Mouse (Mus musculus): ENCODE results near the gene Afap1.

The Afap1 gene

DNA sequence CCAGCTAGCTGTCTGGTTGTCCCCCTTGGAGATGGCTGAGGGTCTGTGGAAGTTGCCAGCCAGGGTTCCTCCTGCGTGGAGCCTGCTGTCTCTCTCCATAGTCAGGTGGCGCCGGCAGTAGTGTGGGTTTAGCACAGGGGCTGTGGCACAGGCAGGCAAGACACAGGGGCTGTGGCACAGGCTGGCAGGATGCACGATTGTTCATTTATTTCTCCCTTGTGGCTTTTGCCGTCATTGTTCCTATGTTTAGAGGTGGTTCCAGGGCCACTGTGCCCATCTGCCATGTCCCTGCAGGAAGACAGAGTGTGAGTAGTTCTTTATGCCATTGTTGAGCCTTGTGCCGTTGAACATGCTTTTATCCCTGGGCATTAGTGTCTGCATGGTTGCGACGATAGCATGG, 33.4 kb downstream of the Afap1 start:
- DNase-seq (ENCODE audit: low read depth in 2 of 2, low spot score in 2 of 2) = no peak

DNA sequence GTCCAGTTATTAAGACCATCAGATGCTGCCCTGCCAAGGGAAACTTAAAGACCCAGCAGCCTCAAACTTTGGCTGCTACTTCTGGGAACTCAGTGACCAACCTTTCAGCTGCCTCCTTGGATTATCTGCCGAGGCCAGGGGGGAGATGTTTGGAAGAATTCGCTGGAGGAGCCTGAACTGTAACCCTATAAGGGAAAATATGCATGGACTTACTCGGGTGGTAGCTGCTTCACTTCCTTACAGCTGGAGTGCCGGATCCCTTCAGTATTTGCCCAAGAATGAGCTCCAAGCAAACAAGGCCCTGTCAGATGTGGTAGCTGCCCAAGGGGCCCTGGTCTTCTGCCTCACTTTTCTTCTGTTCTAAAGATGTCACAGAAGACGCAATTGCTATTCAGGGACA, 38.2 kb downstream of the Afap1 start:
- DNase-seq (ENCODE audit: low read depth in 2 of 2, low spot score in 2 of 2) = no peak

DNA sequence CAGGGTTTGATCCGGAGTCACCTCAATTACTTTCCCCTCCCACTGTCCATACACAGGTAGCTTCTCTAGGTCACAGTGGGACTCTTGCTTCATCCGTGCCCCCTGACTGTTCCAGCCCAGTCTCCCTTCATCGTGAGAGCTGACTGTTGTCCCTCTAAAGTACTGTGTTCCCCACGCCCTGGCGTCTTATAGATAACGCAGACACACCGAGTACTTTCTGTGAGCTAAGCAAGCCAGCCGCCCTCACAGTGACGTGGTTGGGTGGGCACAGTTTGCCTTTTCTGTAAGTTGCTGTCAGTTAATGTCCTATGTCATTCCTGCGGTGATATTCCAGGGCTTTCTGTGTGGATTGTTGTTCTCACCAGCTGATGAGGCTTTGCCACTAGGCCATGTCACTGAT, 39.9 kb downstream of the Afap1 start:
- DNase-seq (ENCODE audit: low read depth in 2 of 2, low spot score in 2 of 2) = no peak

DNA sequence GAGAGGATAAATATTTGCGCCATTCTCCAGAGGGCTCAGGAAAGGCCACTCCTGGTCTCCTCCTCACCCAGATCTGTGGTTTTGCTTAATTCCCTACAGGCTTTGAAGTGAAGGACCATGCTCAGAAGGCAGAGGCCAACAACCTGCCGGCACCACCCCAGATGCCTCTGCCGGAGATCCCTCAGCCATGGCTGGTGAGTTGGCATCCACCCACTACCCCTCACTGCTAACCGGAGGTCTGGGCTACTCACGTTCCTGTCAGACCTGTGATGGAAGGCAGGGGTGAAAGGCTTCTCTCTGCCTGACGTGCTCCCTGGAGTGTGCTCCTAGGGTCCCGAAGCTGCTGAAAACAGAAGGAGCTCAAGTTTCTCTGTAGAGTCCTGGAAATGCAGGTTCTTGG, 42.8 kb downstream of the Afap1 start:
- DNase-seq (ENCODE audit: low read depth in 2 of 2, low spot score in 2 of 2) = no peak

DNA sequence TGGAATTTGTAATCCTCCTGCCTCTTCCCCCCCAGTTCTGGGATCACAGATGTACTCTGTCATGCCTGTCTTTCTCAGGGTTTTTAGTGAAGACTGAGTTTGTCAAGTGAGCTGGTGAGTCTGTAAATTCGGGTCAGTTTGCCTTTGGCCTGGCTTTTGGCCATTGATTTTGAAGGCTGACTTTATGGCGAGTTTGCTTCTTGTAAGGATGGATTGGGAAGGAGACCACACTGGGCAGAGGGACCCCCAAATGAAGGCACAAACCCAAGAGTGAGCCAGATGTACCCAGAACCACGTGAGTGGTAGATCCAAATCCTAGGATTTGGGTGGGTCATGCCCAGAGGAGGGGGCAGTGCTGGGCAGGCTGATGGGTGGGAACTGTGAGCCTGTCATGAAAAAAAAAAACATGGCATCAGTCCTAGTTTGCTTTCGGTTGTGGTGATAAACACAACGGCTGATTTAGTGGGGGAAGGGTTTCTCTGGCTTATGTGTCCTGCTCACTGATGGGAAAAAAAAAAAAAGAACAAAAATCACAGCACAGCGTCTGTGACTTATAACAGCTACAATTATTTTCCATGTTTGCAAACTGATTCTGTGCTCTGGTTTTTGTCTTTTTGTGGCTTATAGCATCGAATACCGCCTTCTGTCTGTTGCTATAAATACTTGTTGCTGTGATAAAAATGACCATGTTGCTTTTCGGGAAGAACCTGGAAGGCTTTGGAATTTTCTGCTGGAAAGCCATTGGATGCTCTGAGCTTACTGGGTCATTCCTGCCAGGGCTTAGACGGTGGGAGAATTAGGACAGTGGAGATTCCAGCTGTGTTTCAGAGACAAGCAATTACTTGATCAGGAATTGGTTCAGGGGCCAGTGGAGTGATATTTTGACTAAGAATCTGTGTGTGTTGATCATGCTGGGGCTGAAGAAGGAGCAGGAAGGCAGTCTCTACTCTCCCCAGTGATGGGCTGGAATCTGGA, 45.4 kb downstream of the Afap1 start:
- DNase-seq (ENCODE audit: low read depth in 2 of 2, low spot score in 2 of 2) = no peak

DNA sequence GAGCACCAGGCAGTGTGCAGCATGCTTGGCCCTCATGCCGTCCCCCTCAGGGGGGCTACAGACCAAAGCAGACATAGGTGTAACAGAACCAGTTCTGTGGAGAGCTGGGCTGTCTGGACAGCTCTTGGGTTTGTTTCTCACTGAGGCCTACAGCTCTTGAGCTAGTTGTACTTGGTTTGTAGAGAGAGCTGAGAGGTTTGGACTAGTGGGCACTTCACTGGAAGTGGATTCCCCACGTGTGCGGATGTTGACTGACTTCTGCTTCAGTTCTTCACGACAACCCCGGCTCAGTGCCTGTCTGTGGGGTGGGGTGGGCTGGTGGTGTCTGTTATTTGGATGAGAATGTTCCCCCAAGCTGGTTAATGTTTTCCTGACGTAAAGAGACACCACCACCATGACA, 46.8 kb downstream of the Afap1 start:
- DNase-seq (ENCODE audit: low read depth in 2 of 2, low spot score in 2 of 2) = no peak

DNA sequence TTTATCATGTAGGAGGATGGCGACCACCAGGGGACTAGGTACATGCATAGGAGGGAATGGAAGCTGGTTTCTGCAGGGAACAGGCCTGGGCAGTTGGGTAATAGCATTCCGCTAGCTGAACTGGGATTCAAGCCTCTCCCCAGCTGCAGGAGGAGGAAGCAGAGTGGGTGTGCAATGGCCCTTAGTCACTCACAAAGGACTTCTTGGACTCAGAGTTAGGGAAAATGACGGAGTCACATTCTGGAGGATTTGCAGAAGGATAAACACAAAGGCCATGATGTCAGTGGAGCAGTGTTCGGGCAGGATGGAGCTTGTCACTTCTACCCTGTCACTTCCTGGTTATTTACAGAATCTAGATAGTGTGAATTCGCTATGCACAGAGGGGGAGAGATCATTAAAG, 50.4 kb downstream of the Afap1 start:
- no peak for DNase-seq (ENCODE audit: low read depth in 2 of 2, low spot score in 2 of 2)

DNA sequence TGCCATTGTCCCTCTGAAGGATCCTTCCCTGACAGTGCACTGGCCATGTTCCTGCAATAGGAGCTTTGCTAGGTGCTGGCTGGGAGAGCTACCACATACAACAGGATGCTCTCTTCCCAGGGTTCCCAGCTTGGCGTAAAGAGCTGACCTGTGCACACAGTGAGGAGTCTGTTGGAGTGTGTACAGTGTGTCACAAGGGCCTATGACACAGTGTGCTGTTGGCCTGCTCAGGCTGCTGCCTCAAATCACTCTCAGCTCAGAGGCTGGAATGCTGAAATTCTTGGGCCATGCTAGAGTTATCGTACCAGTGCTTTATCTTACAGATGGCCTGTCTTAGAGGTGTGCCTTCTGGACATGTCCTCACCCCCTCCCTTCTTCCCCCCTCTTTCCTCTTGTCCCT, 53.7 kb downstream of the Afap1 start:
- no peak for DNase-seq (ENCODE audit: low read depth in 2 of 2, low spot score in 2 of 2)

DNA sequence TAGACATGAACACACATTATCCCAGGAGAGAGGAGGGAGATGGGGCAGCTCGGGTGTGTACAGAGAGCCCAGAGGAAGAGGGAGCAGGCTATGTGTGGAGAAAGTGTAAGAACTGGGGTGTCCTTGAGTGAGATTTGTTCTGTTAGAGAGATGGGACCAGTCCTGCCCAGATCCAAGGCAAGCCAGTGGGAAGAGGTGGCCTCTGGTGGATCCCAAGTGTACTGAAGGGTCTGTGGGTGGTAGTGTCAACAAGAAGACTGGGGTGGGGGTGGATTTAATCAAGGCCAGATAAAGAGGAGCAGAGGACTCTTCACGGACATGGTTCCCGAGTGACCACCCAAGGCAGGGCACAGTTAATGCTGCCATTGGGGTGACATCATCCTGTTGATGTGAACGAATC, 54.3 kb downstream of the Afap1 start:
- no peak for DNase-seq (ENCODE audit: low read depth in 2 of 2, low spot score in 2 of 2)

DNA sequence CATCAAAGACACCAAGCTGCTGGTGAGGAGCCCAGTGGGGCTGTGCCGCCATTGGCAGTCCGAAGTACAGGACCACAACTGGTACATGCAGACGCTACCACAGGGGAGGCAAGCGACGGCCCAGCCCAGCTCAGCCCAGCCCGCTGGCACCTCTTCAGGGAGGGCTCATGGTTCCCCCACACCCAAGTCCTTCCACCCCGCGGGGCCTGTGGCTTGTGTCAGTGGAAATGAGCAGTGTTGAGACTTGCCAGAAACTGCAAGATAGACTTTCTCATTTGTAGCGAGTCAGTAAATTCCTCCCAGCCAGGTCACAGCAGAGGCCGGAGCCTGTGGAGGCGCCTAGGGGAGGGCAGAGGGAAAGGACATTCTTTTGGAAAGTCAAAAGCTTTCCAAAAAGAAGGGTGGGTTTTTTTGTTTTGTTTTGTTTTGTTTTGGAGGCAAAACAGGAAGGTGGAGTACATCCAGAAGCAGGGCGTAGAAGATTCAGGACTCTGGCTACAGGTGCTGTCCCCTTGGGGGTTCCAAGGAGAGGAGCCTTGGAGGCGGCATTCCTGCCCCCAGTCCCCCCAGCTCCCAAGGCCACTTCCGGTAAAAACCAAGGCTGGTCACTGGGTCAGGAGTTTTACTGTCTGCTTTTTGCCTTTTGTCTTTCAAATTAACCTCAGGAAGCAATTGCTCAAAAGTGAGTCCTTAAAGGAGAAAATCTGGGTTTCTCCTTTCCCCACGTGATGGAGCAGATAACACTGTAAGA, 55.3 kb downstream of the Afap1 start:
- DNase-seq (ENCODE audit: low read depth in 2 of 2, low spot score in 2 of 2) = no peak

DNA sequence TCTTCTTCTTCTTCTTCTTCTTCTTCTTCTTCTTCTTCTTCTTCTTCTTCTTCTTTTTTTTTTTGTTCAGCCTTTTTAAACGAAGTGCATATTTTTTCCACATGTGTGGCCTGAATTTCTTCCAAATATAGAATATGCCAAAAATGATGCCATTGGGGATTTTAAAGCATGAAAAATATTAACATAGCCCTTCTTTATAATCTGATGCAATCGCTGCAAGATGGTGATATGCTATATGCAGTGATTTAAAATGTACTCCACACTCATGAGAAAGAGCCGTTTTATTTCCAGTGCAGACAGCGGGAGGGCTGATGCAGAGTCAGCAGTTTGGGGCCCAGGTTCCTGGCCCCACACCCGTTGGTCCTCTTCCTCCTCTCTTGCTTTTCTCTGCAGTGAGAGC, 55.9 kb downstream of the Afap1 start:
- no peak for DNase-seq (ENCODE audit: low read depth in 2 of 2, low spot score in 2 of 2)

DNA sequence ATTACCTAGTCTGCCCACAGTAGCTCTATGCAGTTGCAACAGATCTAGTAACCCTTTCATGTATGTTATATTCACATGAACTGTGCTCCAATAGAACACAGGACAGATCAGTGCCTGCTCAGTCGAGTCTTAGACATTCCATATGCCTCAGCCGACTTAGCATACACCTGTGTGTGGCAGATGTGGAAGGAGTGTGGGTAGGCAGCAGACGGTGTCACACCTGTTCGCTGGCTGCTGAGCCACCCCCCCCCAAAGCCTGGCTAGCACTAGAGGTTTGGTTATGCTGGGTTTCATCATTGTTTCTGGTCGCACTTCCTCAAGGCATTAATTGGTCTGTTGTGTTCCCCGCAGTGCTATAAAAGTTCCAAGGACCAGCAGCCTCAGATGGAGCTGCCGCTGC, 57.4 kb downstream of the Afap1 start:
- no peak for DNase-seq (ENCODE audit: low read depth in 2 of 2, low spot score in 2 of 2)

DNA sequence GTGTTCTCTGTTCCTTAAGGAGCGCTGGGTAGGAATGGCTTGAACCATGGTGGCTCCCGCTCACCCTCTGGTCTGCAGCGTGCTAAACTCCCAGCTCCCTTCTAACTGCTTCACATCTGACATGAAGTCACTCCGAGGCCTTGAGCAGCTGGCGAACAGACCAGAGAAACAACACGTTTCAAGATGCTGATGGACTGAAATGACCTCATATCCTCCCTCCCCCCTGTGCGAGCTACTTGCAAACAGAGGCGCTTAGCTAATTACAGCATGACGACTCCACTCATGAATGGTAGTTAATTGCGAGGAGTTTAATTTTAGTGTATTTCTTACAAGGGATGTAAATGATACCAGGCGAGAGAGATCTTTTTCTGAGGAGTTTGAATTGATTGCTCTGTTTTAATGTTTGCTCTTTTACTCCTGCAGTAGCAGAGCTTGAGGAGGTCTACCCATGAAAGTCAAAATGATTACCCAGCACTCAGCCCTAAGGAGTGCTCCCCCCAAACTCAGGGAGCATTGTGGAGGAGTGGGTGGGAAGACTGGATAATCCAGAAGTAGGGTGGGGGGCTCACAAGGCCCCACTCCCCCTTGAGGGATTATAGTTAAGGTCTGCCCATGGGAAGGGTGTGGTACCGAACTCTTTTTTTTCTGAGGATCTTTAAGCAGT, 61.1 kb downstream of the Afap1 start:
- DNase-seq (ENCODE audit: low read depth in 2 of 2, low spot score in 2 of 2) = no peak

DNA sequence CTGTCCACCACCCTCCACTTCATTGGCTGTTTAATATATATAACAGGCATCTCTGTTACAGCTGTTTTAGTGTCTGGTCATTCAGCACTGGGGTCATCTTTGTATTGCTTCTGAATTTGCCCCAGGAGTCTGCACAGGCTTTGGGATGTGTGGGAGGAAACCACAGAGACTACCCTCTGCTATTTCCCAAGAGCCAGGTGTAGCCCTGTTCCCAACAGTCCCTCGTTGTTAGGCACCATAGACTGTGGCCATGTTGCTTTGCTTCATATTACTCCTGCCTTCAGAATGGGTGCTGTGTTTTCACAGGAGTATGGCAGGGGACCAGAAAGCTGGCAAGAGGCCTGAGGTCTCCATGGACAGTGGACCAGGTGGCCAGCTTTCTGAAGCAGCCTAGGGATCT, 63.1 kb downstream of the Afap1 start:
- DNase-seq (ENCODE audit: low read depth in 2 of 2, low spot score in 2 of 2) = no peak

DNA sequence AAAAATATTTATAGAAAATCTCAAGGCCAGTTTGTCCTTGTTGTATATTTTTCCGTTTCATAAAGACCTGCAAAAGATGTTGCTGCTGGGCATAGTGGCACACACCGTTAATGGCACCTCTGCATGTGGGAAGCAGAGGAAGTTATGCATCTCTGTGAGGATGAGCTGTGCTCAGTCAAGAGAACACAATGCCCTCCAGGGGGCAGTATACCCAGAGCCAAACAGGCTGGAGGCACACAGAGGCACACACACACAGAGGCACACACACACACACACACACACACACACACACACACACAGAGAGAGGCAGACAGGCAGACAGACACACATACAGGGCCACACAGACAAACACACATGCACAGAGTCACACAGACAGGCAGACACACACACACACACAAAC, 65.6 kb downstream of the Afap1 start:
- DNase-seq (ENCODE audit: low read depth in 2 of 2, low spot score in 2 of 2) = no peak

DNA sequence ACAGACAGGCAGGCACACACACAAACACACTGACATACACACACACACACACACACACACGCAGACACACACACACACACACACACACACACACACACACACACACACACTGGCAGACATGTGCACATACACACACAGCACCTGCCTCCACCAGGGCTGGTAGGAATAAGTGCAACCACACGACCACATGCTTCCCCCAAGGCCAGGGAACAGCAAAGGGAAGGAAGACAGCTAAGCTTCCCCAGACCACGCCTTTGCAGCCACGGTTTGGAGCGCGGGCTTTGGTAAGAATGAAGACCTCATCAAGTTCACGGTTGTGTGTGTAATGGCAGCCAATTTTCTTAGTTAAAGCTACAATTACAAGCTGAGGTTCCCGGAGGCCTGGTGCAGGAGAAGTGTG, 67.0 kb downstream of the Afap1 start:
- no peak for DNase-seq (ENCODE audit: low read depth in 2 of 2, low spot score in 2 of 2)

DNA sequence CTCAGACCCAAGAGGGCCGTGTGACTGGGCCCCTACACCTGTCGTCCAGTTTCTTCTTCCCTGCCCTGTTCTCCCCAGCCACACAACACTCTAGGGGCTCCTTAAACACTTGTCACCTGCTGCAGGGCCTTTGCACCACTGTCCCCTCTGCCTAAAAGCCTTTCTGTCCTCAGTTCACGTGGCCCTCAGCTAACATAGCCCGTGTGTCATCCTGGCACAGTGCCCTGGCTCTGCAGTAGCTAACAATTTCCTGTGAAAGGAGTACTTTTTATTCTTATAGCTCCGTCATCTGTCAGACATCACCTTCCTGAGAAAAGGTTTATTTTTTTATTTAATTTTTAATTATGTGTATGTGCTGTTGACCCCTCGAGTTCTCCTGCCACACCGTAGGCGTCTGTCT, 68.2 kb downstream of the Afap1 start:
- no peak for DNase-seq (ENCODE audit: low read depth in 2 of 2, low spot score in 2 of 2)

DNA sequence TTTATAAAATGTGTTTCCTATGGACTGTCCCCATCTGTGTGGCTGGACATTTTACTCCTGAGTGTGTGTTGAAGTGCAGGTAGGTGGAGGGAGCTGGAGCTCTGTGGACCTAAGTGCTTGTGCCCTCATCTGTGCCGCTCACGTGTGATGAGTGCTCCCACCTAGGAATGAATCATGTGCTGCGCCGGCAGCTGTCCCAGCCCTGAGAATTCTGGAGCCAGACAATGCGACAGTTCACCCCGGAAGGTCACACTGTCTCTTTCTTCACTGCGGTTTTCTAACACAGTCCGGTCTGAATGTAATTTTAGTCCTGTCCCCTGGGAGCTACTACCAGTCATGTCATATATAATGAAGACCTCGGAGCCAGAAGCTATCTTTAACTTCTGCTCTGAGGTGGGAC, 70.5 kb downstream of the Afap1 start:
- DNase-seq (ENCODE audit: low read depth in 2 of 2, low spot score in 2 of 2) = no peak

DNA sequence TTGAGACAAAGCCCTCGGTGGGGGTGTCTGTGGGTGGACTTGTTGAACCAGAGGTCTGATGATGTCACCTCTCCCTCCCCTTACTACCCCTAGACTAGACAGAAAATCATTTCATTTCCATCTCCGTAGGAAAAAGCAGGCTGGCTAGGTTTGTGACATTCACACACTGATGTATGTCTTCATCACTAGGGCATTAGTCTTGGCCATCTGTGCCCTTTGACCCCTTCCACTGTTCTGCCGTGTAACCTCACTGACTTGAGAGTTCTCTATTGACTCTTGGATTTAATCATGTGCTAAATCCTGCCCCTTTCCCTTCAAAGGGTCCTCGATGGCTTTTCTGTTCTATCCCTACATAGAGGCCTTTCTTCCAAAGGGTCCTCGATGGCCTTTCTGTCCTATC, 71.9 kb downstream of the Afap1 start:
- DNase-seq (ENCODE audit: low read depth in 2 of 2, low spot score in 2 of 2) = no peak

DNA sequence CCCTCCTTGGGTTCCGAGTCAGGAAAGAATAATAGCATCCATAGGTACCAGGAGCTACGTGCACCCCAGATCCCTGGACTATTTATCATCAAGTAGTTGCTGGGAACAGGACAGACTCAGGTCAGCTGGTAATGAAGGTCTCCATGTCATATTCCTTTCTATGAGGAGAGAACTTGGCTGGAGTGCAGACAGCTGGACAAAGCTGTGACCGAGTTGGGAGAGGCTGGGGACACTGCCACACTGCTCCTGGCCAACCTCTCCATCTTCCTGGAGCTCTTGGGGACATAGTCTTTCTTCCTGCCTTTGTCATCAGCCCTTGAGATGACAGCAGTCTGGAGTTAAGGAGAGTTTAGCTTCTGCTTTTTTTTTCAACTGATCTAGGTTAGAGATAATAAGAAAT, 76.7 kb downstream of the Afap1 start:
- no peak for DNase-seq (ENCODE audit: low read depth in 2 of 2, low spot score in 2 of 2)

DNA sequence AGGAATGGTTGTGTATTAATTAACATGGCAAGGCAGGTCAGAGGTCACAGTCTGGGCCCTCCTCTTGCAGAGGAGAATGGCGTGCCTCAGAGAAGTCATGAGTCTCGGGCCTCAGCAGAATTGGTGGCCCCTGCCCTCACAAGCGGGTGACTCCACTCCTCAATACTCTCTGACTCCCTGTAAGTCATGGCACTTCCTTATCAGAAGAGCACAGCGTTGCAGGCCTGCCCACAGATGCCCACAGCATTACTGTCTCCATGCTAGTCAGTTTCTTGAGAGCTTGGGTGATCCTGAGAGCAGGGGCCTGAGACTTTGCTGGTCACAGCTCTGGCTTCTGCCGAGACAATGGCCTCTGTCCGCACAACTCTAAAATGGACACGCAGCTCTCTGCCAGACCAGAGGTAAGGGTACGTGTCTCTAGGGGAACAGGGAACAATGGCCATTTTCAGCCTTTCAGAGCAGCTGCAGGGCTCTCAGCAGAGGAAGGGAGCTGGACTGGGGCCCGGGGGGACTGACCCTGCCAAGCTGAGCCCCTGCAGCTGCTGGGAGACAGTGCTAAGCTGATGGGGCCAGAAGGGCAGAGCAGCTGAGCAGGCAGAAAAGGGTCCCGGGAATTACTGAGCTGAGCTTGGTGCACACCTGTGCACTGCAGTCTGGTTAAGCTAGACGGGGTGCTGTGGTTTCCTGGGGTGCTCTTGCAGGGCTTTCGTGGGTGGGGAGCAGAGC, 77.4 kb downstream of the Afap1 start:
- DNase-seq (ENCODE audit: low read depth in 2 of 2, low spot score in 2 of 2) = no peak

Measured in CD8-positive naive resting alpha-beta T cell, adult 2 months (primary cell).